Mouse (Mus musculus) adrenal gland, adult 10 weeks (tissue): ENCODE data around the gene Zzz3. TPM values are rescaled to one million over a fixed set of nuclear protein-coding genes. Genes with fewer than 3 reads are reported as not detected.

Source experiments
- polyA plus RNA-seq: library from polyadenylated mRNA; stranded (reverse); fragments of 350-450 nt; fragmentation: Illumina TruSeq; extraction: RNeasy Lipid Tissue Mini Kit (QIAGEN cat#74804); gene quantifications from one replicate; pipeline ENCODE4 v1.2.3, GENCODE M21; 2014; ENCODE audit warnings: low read depth, low replicate concordance

The Zzz3 gene
- polyA plus RNA-seq = 55.5 TPM

GRCm38 (mm10) chr3:152395350-152396277 is at the start of gene Zzz3:
Zzz3 (plus strand) TSS chr3:152395473.

GRCm38 (mm10) chr3:152345732-152346632 is 49.3 kb upstream of the Zzz3 start, which contains the start of gene Usp33:
Usp33 (plus strand) TSS chr3:152346478.

Other genes with a start within 250 kb of the Zzz3 start
- 3.1 TPM for gene Gipc2, start 229.2 kb upstream of the Zzz3 start, polyA plus RNA-seq
- gene Dnajb4, start 185.2 kb upstream of the Zzz3 start, polyA plus RNA-seq = 287 TPM
- gene Fubp1, start 185.1 kb upstream of the Zzz3 start, polyA plus RNA-seq = 211 TPM
- 43.9 TPM for gene Nexn, start 129.1 kb upstream of the Zzz3 start, polyA plus RNA-seq
- gene Miga1, start 55.1 kb upstream of the Zzz3 start, polyA plus RNA-seq = 25.8 TPM
- gene Usp33, start 49.0 kb upstream of the Zzz3 start, polyA plus RNA-seq = 204 TPM